Mouse (Mus musculus) kidney, adult 2 months (tissue): ENCODE measurements around the gene Itih5.

ENCODE experiments used
- CTCF ChIP-seq: fragments of 200-500 bp; conservative IDR thresholded peaks from 2 replicates; pipeline ENCODE4 v1.5.1; 2011; ENCODE audit warnings: low read depth, mild to moderate bottlenecking, control low read depth, low read length, moderate library complexity, mixed read lengths; ENCODE audit not compliant: insufficient read depth, insufficient read length
- POLR2A ChIP-seq: fragments of 200-500 bp; IDR thresholded peaks from one replicate; pipeline ENCODE4 v1.6.1; 2011; ENCODE audit warnings: low read depth, low read length, control low read depth

DNA sequence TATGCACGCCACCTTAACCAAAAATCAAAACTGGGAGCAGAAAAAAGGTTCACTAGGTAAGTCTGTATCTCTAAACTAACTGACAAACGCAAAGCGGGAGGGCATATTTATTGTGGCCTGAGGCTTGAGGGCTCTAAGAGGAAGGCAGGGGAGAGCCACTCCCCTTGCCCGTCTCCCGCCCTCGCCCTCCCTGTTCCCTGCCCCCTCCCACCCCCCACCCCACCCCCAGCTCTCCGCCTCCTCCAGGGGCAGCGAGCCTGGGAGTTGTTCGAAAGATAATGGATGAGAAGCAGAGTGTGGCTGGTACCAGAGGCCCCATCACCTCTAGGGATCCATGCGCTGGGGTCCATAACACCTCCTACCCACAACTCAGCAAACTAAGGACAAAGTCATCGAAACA is 142.5 kb downstream of the Itih5 start:
- TF ChIP-seq CTCF (no peak), POLR2A (no peak)
